Mouse (Mus musculus) neural tube, embryonic 14.5 days (tissue): ENCODE results near the gene Syngr1. TPM values are rescaled to one million over a fixed set of nuclear protein-coding genes. Genes with fewer than 3 reads are reported as not detected.

ENCODE experiments used
- ATAC-seq: fragments of 200-750 bp; cut with Nextera tagmentation; 2 replicates; pipeline ENCODE4 v1.8.0; 2017; ENCODE audit warnings: low read depth, mild to moderate bottlenecking, moderate TSS enrichment, moderate library complexity
- H3K27ac ChIP-seq: fragments of 300-500 bp; sonication (generic); 2 replicates; pipeline ENCODE4 v1.5.1; 2014; ENCODE audit warnings: low read depth, mild to moderate bottlenecking, control low read depth, low read length, moderate library complexity, mixed read lengths
- H3K27me3 ChIP-seq: fragments of 300-500 bp; sonication (generic); 2 replicates; pipeline ENCODE4 v1.6.1; 2014; ENCODE audit warnings: low read length; ENCODE audit not compliant: control insufficient read depth, insufficient read depth
- H3K36me3 ChIP-seq: fragments of 300-500 bp; sonication (generic); 2 replicates; pipeline ENCODE4 v1.6.1; 2014; ENCODE audit warnings: low read length, mixed read lengths; ENCODE audit not compliant: control insufficient read depth, insufficient read depth
- H3K4me1 ChIP-seq: fragments of 300-500 bp; sonication (generic); 2 replicates; pipeline ENCODE4 v1.6.1; 2014; ENCODE audit warnings: low read length; ENCODE audit not compliant: control insufficient read depth, insufficient read depth
- H3K4me2 ChIP-seq: fragments of 300-500 bp; sonication (generic); 2 replicates; pipeline ENCODE4 v1.6.1; 2014; ENCODE audit warnings: mild to moderate bottlenecking, low read depth, low read length, control low read depth
- H3K4me3 ChIP-seq: fragments of 300-500 bp; sonication (generic); 2 replicates; pipeline ENCODE4 v1.5.1; 2014; ENCODE audit warnings: low read depth, low read length, control low read depth, mixed read lengths
- H3K9ac ChIP-seq: fragments of 300-500 bp; sonication (generic); replicated peaks from 2 replicates; pipeline ENCODE4 v1.6.1; 2014; ENCODE audit warnings: low read depth, mild to moderate bottlenecking, control low read depth, low read length, mixed read lengths
- H3K9me3 ChIP-seq: fragments of 300-500 bp; sonication (generic); 2 replicates; pipeline ENCODE4 v1.6.1; 2016; ENCODE audit warnings: low read length; ENCODE audit not compliant: control insufficient read depth
- WGBS: fragments of 180-500 bp; shearing (Covaris S2); extraction: QIAGEN DNeasy Blood & Tissue Kit; methylation state at CpG from one replicate; pipeline ENCODE4 v1.1.7; 2014; 5-methylcytosine and 5-hydroxymethylcytosine counted together
- polyA plus RNA-seq: library from polyadenylated mRNA; unstranded; fragments of >200 nt; fragmentation: Nextera tagmentation; extraction: Ambion mirVana; gene quantifications from 2 replicates; pipeline ENCODE4 v1.2.1, GENCODE M21; 2014

Gene Syngr1
- polyA plus RNA-seq, 1 experiment from 2014 or later = 30.3 TPM

DNA sequence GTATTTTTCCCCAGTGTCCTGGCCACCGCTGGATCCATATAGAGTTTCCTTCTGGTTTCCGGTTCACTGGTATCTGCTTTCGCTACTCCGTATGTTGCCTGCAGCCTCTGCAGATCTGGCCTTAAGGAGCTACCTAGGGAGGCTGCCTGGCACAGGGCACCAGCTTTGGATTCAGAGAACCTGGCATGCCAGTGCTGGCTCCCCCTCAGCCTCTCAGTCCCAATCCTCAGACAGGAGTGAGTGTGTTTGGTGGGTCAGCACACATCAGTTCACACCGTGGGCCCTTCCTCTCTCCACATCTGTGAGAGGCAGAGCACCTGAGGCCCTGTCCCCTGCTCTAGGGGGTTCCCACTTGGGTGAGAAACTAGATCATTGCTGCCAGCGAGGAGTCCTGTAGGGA, 10.4 kb downstream of the Syngr1 start:
- peaks cover 4% of the 10 kb centered on the region for H3K4me1 ChIP-seq
- no peak overlapping the region for H3K27ac ChIP-seq
- WGBS = 88% methylated on average over 6 of the region's 6 CpGs
- H3K36me3 ChIP-seq = no peaks in the 10 kb centered on the region
- H3K9ac ChIP-seq = no peak overlapping the region
- no peak for ATAC-seq
- no peaks in the 10 kb centered on the region for H3K9me3 ChIP-seq
- no peak overlapping the region for H3K4me2 ChIP-seq
- H3K4me3 ChIP-seq = no peak overlapping the region
- H3K27me3 ChIP-seq = no peaks in the 10 kb centered on the region

DNA sequence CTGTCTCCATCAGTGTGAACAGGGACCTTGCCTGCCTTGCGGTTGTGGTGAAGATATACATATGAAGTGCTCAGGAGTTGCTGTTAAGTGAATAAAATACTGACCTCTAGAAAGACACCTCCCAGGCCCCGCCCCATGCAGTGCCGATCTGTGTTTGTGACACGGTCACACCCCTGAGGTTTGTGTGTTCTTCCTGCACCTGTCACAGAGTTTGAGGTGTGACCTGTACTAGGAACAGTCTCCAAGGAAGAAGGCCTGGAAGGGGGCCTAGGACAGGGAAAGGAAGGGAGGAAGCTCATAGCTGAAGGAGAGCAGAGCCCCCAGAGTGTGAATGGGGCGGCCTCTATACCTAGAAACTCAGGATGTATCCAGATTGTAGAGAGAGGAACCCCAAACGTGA, 11.4 kb downstream of the Syngr1 start:
- H3K9me3 ChIP-seq = no peaks in the 10 kb centered on the region
- no peak overlapping the region for H3K9ac ChIP-seq
- WGBS = 87% methylated on average over 6 of the region's 6 CpGs
- H3K4me3 ChIP-seq = no peak overlapping the region
- no peak overlapping the region for H3K27ac ChIP-seq
- H3K4me2 ChIP-seq = no peak overlapping the region
- no peak for ATAC-seq
- H3K27me3 ChIP-seq = no peaks in the 10 kb centered on the region
- H3K36me3 ChIP-seq = no peaks in the 10 kb centered on the region
- H3K4me1 ChIP-seq = peaks cover under 1% of the 10 kb centered on the region; the same call in 1 of the 2 replicates

DNA sequence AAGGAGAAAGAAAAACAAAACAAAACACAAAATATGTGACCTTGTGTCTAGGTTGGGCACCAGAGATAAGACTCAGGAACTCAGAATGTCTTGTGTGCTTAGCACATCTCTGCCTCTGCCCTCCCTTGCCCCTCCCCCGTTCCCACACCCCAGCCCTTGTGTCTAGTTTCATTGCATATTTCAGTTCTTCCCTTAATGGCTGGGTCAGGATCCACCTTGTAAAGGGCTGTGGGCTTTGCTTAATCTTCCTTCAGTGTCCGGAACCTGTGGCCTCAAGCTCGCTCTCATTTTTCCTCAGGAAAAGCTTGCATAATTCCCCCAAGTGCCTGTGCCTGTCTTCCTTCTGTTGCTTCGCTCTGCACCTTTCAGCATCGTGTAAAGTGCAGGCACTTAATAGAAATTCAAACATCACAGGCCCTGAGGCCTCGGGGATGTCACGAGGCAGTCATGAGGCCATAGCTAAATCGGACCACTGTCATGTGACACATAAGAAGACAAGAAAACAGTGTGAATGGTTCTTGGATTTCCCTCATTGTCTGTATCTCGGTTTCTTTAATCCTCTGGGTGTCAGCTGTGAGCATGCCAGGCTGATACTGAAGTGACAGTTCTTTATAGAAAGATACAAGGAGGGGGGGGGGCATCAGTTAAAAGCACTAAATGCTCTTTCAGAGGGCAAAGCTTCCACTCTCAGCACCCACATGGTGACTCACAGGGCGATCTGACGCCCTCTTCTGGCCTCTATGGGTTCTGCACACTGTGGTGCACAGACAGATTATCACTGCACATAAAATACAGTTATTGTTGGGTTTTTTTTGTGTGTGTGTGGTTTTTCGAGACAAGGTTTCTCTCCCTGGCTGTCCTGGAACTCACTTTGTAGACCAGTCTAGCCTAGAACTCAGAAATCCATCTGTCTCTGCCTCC, 14.6 kb downstream of the Syngr1 start:
- no peaks in the 10 kb centered on the region for H3K27me3 ChIP-seq
- WGBS = 76% methylated on average over 12 of the region's 12 CpGs
- no peaks in the 10 kb centered on the region for H3K36me3 ChIP-seq
- ATAC-seq = no peak
- no peak overlapping the region for H3K4me3 ChIP-seq
- no peaks in the 10 kb centered on the region for H3K9me3 ChIP-seq
- no peak overlapping the region for H3K27ac ChIP-seq
- H3K9ac ChIP-seq = no peak overlapping the region
- H3K4me2 ChIP-seq = no peak overlapping the region
- H3K4me1 ChIP-seq = no peaks in the 10 kb centered on the region

DNA sequence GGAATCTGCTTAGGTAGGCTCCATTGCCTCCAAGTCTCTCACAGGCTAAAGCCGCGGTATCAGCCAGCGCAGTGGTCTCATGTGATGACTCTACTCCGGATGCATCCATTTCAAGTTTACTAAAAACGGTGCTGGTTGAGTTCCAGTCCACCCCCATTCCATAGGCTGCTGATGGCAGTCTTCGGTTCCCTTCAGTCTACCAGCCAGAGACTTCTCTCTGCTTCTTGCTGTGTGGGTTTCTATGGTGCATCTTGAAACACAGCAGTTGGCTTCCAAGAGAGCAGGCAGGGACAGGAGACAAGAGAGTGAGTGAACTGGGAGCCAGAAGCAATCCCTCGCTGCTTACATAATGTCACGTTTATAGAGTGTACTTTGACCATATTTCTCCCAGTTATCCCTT, 16.0 kb downstream of the Syngr1 start:
- Histone ChIP-seq H3K4me3 (no peak overlapping the region), H3K4me1 (no peaks in the 10 kb centered on the region), H3K9me3 (no peaks in the 10 kb centered on the region), H3K27me3 (no peaks in the 10 kb centered on the region), H3K36me3 (no peaks in the 10 kb centered on the region; the same call in 1 of the 2 replicates), H3K4me2 (no peak overlapping the region), H3K9ac (no peak overlapping the region), H3K27ac (no peak overlapping the region)
- 98% methylated on average over 8 of the region's 8 CpGs for WGBS
- ATAC-seq = no peak

GRCm38 (mm10) chr15:80107575-80107974, 16.4 kb downstream of the Syngr1 start:
- WGBS = 95% methylated on average over 3 of the region's 3 CpGs
- no peak overlapping the region for H3K4me2 ChIP-seq
- no peaks in the 10 kb centered on the region for H3K4me1 ChIP-seq
- peaks cover 3% of the 10 kb centered on the region; the same call in 1 of the 2 replicates for H3K36me3 ChIP-seq
- H3K9me3 ChIP-seq = no peaks in the 10 kb centered on the region
- no peak for ATAC-seq
- no peak overlapping the region for H3K9ac ChIP-seq
- H3K4me3 ChIP-seq = no peak overlapping the region
- no peak overlapping the region for H3K27ac ChIP-seq
- no peaks in the 10 kb centered on the region for H3K27me3 ChIP-seq

DNA sequence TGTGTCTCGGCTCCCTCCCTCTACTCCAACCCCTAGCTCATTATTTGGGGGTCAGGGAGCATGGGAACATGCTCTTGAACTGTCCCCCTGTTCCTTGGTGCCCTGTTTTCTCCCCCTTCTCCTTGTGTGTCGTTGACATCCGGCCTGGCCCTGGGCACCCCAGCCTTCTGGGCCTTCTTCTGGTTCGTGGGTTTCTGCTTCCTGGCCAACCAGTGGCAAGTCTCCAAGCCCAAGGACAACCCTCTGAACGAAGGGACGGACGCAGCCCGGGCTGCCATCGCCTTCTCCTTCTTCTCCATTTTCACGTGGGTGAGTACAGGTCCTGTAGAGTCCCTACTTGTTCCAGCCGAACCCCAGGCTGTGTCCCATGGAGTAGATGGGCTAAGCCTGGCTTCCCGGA, 20.3 kb downstream of the Syngr1 start:
- 89% methylated on average over 12 of the region's 12 CpGs for WGBS
- H3K36me3 ChIP-seq = peaks cover 13% of the 10 kb centered on the region
- no peaks in the 10 kb centered on the region for H3K9me3 ChIP-seq
- H3K4me3 ChIP-seq = no peak overlapping the region
- H3K27me3 ChIP-seq = no peaks in the 10 kb centered on the region
- no peak for ATAC-seq
- H3K27ac ChIP-seq = no peak overlapping the region
- no peak overlapping the region for H3K4me2 ChIP-seq
- no peak overlapping the region for H3K9ac ChIP-seq
- no peaks in the 10 kb centered on the region for H3K4me1 ChIP-seq

GRCm38 (mm10) chr15:80112499-80112898, 21.4 kb downstream of the Syngr1 start:
- Histone ChIP-seq H3K9ac (no peak overlapping the region), H3K9me3 (no peaks in the 10 kb centered on the region), H3K27ac (no peak overlapping the region), H3K4me2 (no peak overlapping the region), H3K4me3 (no peak overlapping the region), H3K27me3 (no peaks in the 10 kb centered on the region), H3K4me1 (no peaks in the 10 kb centered on the region), H3K36me3 (peaks cover 13% of the 10 kb centered on the region)
- WGBS = 41% methylated on average over 2 of the region's 2 CpGs
- no peak for ATAC-seq

DNA sequence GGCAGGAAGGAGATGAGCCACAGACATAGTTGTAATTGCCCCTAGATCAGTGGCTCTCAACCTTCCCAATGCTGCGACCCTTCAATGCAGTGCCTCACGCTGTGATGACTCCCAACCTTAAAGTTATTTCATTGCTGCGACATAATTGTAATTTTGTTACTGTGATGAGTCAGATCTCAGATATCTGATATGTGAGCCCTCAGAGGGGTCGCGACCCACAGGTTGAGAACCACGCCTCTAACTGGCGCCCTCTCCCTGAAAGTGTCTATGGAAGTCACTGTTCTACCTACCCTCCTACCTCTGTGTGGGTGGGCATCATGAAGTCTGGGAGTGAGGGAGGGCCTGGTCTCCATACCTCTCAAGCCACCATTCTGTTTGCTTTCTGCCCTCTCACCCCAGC, 23.3 kb downstream of the Syngr1 start:
- no peaks in the 10 kb centered on the region for H3K4me1 ChIP-seq
- no peaks in the 10 kb centered on the region for H3K27me3 ChIP-seq
- no peak overlapping the region for H3K9ac ChIP-seq
- no peak overlapping the region for H3K4me2 ChIP-seq
- H3K4me3 ChIP-seq = no peak overlapping the region
- H3K9me3 ChIP-seq = no peaks in the 10 kb centered on the region
- WGBS = 96% methylated on average over 7 of the region's 7 CpGs
- H3K36me3 ChIP-seq = peaks cover 13% of the 10 kb centered on the region
- ATAC-seq = no peak
- H3K27ac ChIP-seq = no peak overlapping the region

GRCm38 (mm10) chr15:80115256-80115655, 24.1 kb downstream of the Syngr1 start:
- H3K4me2 ChIP-seq = no peak overlapping the region
- H3K9ac ChIP-seq = no peak overlapping the region
- no peaks in the 10 kb centered on the region for H3K9me3 ChIP-seq
- H3K36me3 ChIP-seq = peaks cover 13% of the 10 kb centered on the region
- H3K4me3 ChIP-seq = no peak overlapping the region
- H3K27ac ChIP-seq = no peak overlapping the region
- no peaks in the 10 kb centered on the region for H3K4me1 ChIP-seq
- WGBS = 64% methylated on average over 5 of the region's 5 CpGs
- ATAC-seq = no peak
- H3K27me3 ChIP-seq = no peaks in the 10 kb centered on the region
